Comparison of ENCODE assay signal across 20 mouse cellular contexts in the genomic region with DNA sequence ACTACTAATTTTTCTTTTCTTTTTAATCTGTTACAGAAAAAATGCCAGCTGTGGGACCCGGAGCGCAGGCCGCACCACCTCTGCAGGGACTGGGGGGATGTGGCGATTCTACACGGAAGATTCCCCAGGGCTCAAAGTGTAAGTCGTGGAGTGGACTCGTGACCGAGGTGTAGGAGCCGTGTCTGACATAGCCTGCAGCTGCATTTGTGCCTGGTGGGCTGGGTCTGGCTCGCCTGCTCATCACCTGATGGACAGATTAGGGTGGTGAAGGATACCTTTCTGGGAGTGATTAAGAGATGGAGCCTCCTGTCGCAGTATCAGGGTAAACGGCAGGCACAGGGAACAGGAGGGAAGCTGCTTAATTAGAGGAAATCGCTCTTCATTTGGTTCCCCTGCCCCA.
"Had no signal": no experiment of that assay in that cellular context is flagged by ENCODE, and none has a peak within 500 bp of the region (broad histone marks: within the 10 kb centered on the region; RNA-seq: fewer than 3 reads in every experiment).

No protein-coding gene starts in this region.

- H3K27ac ChIP-seq: hindbrain, embryonic 10.5 days; hindbrain, embryonic 12.5 days; hindbrain, embryonic 14.5 days; intestine, embryonic 15.5 days; layer of hippocampus, adult 2 months; left cerebral cortex, adult 2 months; limb, embryonic 13.5 days; limb, embryonic 15.5 days; liver, embryonic 12.5 days; liver, embryonic 14.5 days had no signal

- H3K4me3 ChIP-seq: heart, embryonic 12.5 days; hindbrain, embryonic 10.5 days; hindbrain, embryonic 12.5 days; intestine, embryonic 15.5 days; layer of hippocampus, adult 2 months; left cerebral cortex, adult 2 months; limb, embryonic 13.5 days; limb, embryonic 15.5 days; liver, embryonic 12.5 days had no signal

- H3K27me3 ChIP-seq: heart, embryonic 12.5 days; hindbrain, embryonic 12.5 days; intestine, embryonic 15.5 days; limb, embryonic 13.5 days; limb, embryonic 15.5 days; liver, embryonic 12.5 days had no signal

- H3K9me3 ChIP-seq: heart, embryonic 12.5 days; hindbrain, embryonic 10.5 days; hindbrain, embryonic 12.5 days; intestine, embryonic 15.5 days; limb, embryonic 13.5 days; limb, embryonic 15.5 days; liver, embryonic 12.5 days had no signal

- DNase-seq: gastrocnemius, postnatal 25 days; heart, postnatal 10 days; heart, postnatal 4 days; kidney, adult 18-20 months; kidney, adult 8-10 months; kidney, postnatal 10 days; kidney, postnatal 25 days; kidney, postnatal 4 days; left cerebral cortex, postnatal 4 days had no signal
